Mouse (Mus musculus) large intestine, adult 2 months (tissue): ENCODE results near the gene Fam196b. TPM values are rescaled to one million over a fixed set of nuclear protein-coding genes. Genes with fewer than 3 reads are reported as not detected.

Source experiments
- DNase-seq: peaks from one replicate; pipeline ENCODE4 v3.0.0-alpha.2; 2012; ENCODE audit warnings: low read depth, low spot score
- WGBS: fragments of 180-500 bp; shearing (Covaris S2); methylation state at CpG from one replicate; pipeline ENCODE4 v1.1.7; 2018; 5-methylcytosine and 5-hydroxymethylcytosine counted together
- polyA plus RNA-seq: library from polyadenylated mRNA; depleted of rRNA; stranded (reverse); fragments of >200 nt; gene quantifications from 2 replicates; pipeline ENCODE4 v1.2.3, GENCODE M21; 2012

Fam196b gene
- polyA plus RNA-seq, 1 experiment: 0.04 TPM

DNA sequence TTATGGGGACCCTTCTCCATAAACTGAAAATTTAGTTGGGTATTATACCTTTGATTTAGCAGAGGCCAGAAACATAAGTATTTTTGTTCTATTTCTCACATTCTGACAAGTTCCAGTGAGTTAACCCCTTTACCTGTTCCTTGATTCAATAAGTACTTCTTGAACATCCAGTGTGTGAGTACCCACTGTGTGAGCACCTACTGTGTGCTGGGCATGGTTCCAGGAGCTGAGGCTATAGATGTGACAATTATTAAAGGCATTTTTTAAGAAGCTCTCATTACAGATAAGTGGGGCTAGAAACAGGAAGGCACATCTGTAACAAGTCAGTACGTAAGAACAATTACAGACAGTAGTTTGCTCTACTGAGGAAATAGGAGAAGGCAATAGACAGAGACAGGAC lies 4.7 kb downstream of the Fam196b start:
- 82% methylated on average over 1 of the region's 1 CpGs for WGBS
- no peak for DNase-seq

DNA sequence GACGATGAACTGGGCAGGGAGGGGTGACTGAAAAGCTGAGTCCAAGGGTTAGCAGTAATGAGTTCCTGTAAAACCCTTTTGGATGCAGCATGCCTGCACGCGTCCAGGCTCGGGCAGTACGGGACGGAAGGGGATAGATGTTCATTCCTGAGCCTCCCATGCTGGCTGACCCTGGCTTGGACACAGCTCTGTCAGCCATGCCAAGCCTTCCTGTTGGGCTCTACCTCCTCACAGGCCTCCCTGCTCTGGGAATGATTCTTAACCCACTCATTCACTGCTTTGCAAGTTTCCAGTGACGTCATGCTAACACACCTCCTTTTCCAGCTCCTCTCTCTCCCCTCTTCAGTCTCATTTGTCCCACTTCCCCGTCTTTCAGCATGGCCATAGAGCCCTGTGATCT lies 9.0 kb downstream of the Fam196b start:
- 68% methylated on average over 8 of the region's 8 CpGs for WGBS
- no peak for DNase-seq

DNA sequence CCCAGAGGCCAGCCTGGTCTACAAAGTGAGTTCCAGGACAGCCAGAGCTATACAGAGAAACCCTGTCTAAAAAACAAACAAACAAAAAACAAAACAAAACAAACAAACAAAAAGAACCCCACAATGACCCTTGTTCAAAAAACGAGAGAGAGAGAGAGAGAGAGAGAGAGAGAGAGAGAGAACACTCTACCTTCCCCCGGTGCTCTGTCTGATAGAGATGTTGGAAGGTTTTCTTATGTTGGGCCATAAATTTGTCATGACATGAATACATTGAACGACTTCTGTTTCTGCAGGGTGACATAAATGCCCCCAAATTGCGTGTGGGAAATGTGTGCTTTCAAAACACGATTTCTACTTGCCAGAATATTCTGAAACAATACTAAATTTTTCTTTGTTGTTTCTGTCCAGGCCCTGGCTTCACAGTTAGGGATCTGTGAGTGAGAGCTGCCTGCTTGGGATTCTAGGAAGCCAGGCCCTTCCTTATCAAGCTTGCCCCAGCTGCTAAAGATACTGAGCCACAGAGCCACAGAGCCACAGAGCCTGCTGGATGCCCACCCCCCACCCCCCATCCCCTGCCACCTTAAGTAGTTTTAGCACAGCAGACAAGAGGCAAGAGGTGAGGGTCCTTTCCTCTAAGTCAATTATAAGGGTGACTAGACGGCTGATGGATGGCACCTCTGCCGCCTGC lies 17.9 kb downstream of the Fam196b start:
- no peak for DNase-seq
- 50% methylated on average over 7 of the region's 7 CpGs for WGBS

DNA sequence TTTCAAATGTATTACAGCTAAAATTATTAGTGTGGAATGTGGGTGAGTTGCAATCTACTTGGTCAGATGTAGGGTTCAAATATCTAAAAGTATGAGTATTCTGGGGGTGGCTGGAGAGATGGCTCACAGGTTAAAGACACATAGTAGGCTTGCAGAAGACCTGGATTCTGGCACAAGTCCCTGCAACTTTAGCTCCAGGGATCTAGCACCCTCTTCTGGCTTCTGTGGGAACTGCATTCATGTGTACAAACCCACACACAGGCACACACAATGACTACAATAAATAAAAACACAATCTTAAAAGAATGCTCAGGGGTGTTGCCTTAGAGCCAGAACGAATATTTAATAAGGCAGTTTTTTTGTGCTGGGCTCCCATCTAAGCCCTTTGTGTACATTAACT lies 23.3 kb downstream of the Fam196b start:
- no peak for DNase-seq
- 49% methylated on average over 1 of the region's 1 CpGs for WGBS

DNA sequence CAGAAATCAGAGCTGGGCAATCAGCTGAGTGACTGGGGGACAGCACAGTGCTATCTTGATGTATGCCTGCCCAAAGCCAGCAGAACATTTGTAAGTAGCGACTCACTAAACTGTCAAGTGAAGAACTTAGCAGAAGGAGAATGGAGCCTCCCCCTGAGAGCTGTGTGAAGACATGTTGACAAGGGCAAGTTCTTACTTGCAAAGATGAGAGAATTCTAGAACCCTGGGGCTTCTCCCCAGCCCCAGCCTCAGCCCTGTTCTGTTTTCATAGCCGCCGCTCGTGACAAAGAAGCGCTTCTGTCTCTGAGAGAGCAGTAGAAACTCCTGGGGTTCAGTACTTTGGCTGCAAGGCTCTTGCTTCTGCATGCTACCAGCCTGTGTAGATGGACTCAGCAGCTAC lies 25.1 kb downstream of the Fam196b start:
- no peak for DNase-seq
- 86% methylated on average over 5 of the region's 5 CpGs for WGBS

DNA sequence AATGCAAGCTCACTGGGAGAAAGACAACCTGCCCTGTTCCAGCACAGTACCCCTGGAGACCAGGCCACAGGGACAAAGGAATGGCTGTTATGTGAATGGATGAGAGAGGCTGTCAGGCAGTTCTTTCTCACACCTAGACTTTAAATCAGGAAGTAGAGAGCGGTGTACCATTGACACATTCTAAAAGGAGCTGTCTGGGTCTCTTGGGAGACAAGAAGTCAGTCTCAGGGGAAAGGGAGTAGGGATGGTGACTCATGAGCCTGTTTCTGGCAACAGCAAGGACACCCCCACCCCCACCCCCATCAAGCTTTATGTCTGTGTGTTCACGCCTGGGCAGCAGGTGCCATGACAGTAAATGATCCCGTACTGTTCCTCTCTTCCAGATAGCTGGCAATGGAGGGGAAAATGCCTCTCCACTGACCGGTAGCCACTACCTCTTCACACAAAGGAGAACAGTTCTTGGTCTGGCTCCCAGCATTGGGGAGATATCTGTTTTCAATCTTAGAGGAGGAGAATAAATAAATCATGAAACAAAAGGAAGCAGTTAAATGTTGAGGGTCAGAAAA lies 29.2 kb downstream of the Fam196b start:
- no peak for DNase-seq
- 60% methylated on average over 4 of the region's 4 CpGs for WGBS

DNA sequence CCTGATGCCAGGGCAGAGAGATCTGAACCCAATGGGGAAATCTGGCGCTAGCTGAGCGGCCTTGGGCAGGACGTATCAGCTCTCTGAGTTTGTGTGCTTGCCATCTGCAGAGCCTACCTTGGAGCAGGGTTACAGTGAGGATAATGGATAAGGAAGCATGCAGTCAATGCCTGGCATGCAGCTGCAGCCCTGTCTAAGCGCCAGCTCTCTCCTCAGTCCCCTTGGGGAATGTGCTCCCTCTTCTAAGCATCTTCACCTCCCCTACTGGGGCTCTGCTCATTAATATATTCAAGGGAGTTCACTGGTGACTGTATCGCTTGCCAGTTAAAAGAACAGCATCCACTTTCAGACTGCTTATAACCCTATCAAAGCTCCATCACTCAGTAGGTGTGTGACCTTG lies 29.7 kb downstream of the Fam196b start:
- 77% methylated on average over 5 of the region's 5 CpGs for WGBS

DNA sequence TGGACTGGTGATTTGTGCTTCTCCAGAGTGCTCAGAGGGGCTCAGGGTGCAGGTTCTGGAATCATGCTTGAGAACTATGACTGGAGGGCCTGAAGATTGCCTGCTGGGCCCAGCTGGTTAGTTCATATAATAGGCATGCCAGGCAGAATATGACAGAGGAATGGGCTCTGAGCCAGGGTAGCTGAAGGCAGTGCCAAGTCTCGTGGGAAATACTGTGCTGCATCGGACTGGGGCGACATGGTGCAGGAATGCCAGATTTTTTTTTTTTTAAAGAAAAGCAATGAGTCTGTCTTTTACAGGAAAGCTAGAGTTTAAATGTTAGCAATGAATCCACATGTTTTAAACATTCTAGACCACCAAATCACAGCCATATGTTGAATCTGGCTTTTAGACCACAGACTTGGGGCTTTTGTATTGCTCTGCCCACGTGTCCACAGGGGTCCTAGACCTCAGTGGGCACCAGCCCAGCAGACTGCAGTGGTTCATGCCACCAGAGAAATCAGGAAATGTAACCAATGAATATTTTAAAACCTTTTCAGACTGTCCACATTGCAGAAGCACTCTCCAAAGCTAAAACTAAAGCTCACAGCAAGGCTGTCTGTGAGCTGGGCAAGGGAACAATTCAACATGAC lies 33.8 kb downstream of the Fam196b start:
- 37% methylated on average over 4 of the region's 4 CpGs for WGBS
- no peak for DNase-seq

More for the DNA sequence above, 29.7 kb downstream of the Fam196b start:
- no peak for DNase-seq

DNA sequence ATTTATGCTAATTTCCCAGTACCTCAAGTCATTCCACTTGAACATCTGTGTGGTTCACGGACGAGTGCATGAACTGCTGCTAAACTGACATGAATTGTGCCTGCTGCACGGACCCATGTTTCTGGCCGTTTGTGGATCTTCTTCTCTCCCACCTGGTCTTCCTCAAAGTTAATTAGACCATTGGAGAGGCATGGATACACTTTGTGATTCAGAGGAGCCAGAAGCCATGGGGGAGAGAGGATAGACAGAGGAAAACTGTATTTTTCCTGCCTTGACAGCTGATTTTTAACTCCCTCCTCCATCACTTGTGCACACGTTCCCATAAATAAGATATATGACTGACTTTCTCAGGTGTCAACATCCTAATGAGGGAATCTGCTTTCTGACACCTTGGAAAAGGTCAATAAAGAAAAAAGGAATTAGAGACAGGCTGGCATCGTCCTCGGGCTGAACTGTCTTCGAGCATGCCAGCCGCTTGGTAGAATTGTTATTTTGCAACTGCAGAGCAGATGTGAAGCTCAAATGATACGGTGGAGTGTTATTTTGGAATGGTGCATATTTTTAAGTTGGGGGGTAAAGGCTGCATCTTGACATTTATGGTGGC lies 34.9 kb downstream of the Fam196b start:
- WGBS: 71% methylated on average over 10 of the region's 10 CpGs
- DNase-seq: no peak

DNA sequence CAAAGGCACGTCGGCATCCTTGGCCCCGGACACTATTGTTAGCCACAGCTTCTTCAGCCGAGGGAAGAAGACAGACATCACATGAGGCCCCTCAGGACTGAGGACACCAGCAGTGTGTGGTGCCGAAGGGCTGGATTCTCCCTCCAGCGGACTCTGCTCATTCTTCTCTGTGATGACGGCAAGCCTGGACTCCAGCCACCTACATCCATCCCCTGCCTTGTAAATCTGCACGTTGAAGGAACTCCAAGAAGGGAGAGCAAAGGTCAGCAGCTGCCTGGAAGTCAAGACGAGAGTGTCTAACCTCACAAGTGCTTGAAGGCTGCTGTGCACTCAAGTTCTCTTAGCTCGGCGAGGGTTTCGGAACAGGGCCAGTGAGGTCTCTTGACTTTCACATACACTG lies 40.8 kb downstream of the Fam196b start:
- 50% methylated on average over 12 of the region's 12 CpGs for WGBS
- DNase-seq: no peak

DNA sequence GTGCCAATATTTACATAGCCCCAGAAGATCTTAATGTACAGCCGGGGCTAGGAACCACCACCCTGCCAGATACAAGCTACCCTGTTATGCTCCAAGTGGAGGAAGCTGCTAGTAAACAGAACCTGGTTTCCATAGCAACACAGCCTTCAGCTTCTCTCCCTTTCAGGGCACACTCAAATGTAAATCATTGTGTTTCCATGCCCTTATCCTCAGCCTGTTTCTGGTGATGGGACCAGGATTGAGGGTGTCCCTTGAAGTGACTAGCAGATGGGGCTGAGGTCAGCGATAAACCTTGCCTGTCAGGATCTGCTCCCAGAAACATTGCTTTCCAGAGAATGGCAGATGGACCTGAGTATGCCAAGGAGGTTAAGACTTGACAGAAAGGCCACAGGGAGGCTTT lies 41.5 kb downstream of the Fam196b start:
- 45% methylated on average over 2 of the region's 2 CpGs for WGBS
- DNase-seq: no peak

DNA sequence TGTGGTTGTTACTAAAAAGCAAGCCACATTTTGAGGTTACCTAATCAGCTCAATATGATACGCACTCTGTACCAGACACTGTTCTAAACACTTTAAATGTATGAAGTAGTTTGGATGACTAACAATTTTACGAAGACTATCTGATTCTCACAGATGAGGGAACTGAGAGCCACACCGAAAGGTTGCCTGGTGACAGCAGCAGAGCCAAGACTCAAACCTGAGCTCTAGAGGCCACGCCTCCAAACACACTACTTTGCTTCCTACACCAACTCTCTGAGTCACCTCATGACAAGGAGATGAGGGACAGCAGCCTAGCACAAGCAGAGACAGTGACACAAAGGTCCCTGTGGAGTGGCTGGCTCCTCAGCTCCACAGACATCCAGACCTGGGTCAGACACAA lies 57.6 kb downstream of the Fam196b start:
- no peak for DNase-seq
- 68% methylated on average over 4 of the region's 4 CpGs for WGBS

DNA sequence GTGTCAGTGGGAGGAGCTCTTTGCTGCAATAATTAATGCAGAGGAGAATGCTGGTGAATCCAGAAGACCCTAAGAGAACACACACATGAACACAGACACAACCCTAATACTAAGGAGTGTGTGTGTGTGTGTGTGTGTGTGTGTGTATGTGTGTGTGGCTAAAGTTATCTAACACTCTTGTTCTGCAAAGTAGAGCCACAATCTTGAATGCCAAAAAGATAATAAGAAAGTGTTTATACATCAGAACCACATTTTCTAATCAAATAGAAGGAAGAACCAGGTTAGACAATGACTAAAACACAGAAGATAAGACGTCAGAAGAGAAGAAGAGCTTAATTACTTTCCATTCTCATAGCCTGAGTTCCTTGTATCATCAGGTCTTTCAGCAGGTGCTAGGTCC lies 60.9 kb downstream of the Fam196b start:
- WGBS: 26% methylated on average over 1 of the region's 1 CpGs
- DNase-seq: no peak

DNA sequence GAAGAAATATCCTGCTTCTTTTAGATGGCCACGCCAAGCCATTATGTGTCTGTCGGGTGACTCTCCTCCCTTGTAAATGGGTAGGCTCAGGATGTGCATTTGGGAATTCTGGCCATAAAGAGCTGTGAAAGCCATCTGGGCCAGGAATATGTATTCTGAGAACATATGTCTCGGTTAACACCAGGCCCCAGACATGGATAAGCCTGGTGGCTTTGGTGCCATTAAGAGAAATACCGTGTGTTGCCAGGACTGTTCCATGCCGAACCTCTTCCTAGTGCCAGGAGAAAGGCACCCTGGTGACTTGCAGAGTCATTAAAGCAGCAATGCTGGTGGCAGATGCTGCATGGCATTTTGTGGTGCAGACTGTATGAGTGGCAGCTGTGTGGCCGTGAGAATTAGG lies 63.0 kb downstream of the Fam196b start:
- 65% methylated on average over 6 of the region's 6 CpGs for WGBS
- DNase-seq: no peak

DNA sequence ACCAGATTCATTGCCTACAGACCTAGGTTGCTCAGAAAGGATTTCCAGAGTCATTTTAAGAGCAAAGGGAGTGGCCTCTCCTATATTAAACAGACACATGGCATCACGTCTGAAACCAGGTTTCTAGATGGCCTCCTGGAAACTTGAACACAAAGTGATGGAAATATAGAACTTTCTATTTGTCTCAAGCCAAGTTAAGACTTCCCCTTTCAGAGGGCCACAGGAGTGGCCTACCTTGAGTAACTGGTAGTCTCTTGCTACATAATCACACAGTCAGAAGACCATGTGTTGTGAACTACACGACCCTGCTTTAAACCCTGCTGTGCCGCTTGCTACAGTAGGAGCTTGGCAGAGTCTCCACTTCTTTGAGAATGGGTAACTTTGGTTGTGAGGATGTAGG lies 68.9 kb downstream of the Fam196b start:
- 75% methylated on average over 3 of the region's 3 CpGs for WGBS

DNA sequence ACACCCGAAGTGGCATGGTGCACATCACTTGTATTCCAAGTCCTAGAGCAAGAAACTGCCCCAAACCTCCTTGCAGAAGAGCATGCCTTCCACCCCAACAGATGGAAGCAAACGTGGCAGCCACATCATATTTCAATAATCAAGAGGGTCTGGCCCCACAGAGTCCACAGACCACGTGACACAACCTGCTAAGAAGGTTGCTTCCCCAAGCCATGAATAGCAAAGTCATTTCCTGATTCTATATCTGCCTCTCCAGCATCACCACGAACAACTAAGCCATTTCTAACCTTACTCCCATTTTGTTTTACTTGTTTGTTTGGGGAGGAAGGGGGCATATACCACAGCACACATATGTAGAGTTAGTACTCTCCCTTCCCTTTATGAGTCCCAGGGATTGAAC lies 69.6 kb downstream of the Fam196b start:
- no peak for DNase-seq
- WGBS: 46% methylated on average over 4 of the region's 4 CpGs

More for the DNA sequence above, 68.9 kb downstream of the Fam196b start:
- no peak for DNase-seq

DNA sequence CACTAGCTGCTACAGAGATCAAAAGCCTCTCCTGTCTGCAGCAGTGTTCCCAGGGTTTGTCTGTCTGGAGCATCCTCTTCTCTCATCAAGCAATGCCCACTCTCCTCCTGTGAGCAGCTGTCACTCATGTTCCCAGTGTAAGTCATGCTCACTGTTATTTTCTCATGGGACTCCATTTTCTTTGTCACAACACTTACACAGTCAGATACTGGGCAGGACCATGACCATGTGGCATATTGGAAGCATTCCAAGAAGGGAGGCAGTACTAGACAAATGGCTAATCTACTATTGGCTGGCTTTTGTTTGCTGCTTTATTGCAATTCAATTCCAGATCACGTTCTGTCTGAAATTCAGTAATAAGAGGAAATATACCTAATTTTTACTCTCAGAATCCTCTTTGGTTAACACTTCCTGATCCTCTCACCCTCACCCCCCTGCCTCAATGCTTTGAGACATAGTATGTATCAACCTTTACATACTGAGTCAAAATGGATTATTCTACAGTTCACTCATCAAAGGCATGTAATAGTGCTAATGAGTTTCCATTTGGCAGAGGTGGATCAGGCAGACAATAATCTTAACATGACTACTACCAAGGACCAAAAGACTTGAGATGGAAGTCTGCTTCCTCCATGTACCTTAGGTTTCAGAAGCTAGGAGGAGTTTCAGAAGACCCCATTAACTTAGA lies 70.5 kb downstream of the Fam196b start:
- WGBS: 40% methylated on average over 1 of the region's 1 CpGs
- DNase-seq: no peak

DNA sequence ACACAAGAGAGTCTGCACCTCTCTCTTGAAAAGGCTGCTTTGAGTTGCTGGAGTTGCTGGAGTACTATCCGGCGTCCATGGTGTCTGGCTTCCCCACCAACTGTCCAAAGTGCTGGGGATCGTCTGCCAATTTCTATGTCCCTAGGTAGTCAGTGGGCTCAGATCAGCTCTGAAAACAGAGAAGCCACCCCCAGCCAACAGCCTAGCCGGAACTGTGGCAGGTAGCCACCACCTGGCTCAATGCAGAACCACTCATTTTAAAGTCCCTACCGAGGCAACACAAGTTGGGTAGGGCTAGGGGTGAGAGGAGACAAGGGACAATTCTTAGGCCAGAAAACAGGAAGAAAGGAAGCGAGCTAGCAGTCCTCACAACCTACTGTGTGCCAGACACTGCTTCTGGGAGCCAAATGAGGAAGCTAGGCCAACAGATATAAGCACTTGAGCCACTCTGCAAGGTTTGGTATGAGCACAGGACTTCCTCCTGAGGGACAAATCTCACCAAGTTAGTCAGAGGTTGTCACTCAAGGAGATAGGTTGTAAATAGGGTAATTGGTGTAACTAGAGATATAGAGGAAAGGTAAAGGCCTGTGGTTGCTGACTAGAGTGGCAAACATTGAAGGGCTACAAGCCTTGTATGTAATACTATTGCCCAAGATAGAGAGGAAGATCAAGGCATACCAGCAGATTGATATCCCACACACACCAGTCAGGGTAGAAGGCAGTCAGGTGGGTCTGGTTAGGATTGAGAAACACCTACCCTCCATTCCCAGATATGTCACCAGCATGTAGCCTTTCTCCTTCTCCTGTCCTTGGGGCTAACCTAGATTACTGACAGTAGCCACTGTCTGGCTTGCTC lies 74.9 kb downstream of the Fam196b start:
- no peak for DNase-seq
- WGBS: 75% methylated on average over 6 of the region's 6 CpGs

DNA sequence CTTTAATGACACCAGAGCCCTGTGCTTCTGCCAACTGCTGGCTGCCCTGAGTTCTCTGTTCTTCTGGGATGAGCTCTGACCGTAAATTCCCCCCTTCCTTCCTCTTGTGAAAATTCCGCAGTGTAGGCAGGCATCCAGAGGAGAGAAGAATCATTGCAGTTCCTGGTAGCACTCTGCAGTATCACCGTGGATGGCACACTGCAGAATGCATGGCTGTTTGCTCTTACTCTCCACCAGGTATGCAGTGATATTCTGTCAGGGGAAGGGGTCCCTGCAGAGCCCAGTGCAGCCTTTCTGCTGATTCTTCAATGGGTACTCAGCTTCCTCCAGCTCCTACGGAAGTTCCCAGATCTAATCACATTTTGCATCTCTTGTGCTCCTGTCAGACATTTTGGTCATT lies 77.5 kb downstream of the Fam196b start:
- WGBS: 34% methylated on average over 4 of the region's 4 CpGs
- no peak for DNase-seq
